8 mouse cellular contexts compared by ENCODE assay signal in genomic region chr3:102715066-102715584, GRCm38 (mm10). TPM values are rescaled to one million over a fixed set of nuclear protein-coding genes. Genes with fewer than 3 reads are reported as not detected.
DNase-seq lines count a peak whose midpoint lies in the region; ATAC-seq and TF ChIP-seq lines count a peak whose summit lies in the region.

No protein-coding gene starts in this region.

- ATAC-seq in G1E (ENCODE audit: extremely low read depth, insufficient number of reproducible peaks, low FRiP score, poor library complexity, severe bottlenecking): no peak
- ATAC-seq in forebrain, embryonic 15.5 days (replicated peaks): peak; percentile 74
- peak; percentile 80 for ATAC-seq in lung, embryonic 16.5 days (ENCODE audit: low read depth)

- H3K36me3 ChIP-seq in G1E (replicated peaks): no peaks in the 10 kb centered on the region
- no peaks in the 10 kb centered on the region for H3K36me3 ChIP-seq in forebrain, embryonic 15.5 days
- no peaks in the 10 kb centered on the region for H3K36me3 ChIP-seq in lung, embryonic 16.5 days (ENCODE audit: control insufficient read depth, insufficient read depth, low read length)

- DNase-seq in G1E (ENCODE audit: low spot score): peak; percentile 22
- peak; percentile 60 for DNase-seq in cerebellum, adult 11 months
- peak; percentile 29 for DNase-seq in heart, postnatal 25 days (ENCODE audit: low spot score)
- DNase-seq in layer of hippocampus, adult 2 months (ENCODE audit: low spot score in 2 of 2): peak; percentile 63 to 83
- DNase-seq in ovary, adult 18-20 months (ENCODE audit: low spot score): peak; percentile 30
- peak; percentile 93 for DNase-seq in thymus, postnatal 0 days (ENCODE audit: low spot score)

- peaks cover 2% of the 10 kb centered on the region for H3K27me3 ChIP-seq in G1E (ENCODE audit: insufficient read depth, low read length)
- H3K27me3 ChIP-seq in forebrain, embryonic 15.5 days: no peaks in the 10 kb centered on the region
- no peaks in the 10 kb centered on the region for H3K27me3 ChIP-seq in lung, embryonic 16.5 days (ENCODE audit: control insufficient read depth, insufficient read depth, low read depth, low read length)

- no peaks in the 10 kb centered on the region for H3K4me1 ChIP-seq in G1E (ENCODE audit: insufficient read depth, low read depth, low read length)
- no peaks in the 10 kb centered on the region for H3K4me1 ChIP-seq in forebrain, embryonic 15.5 days
- no peaks in the 10 kb centered on the region; the same call in 1 of the 2 replicates for H3K4me1 ChIP-seq in lung, embryonic 16.5 days (replicated peaks; ENCODE audit: control insufficient read depth, insufficient read depth, low read length)

- H3K9me3 ChIP-seq in G1E (replicated peaks): no peaks in the 10 kb centered on the region
- no peaks in the 10 kb centered on the region for H3K9me3 ChIP-seq in forebrain, embryonic 15.5 days
- no peaks in the 10 kb centered on the region for H3K9me3 ChIP-seq in lung, embryonic 16.5 days (ENCODE audit: control insufficient read depth, low read length)

- TF ChIP-seq CTCF in G1E (IDR thresholded peaks at IDR 0.05; ENCODE audit: low read depth, low read length): no peak
- peak; percentile 95 for TF ChIP-seq CTCF in layer of hippocampus, adult 2 months (conservative IDR thresholded peaks at IDR 0.05)

- no peak overlapping the region for H3K27ac ChIP-seq in forebrain, embryonic 15.5 days (replicated peaks)
- peak overlapping the region; percentile 55; the same call in 1 of the 2 replicates for H3K27ac ChIP-seq in layer of hippocampus, adult 2 months
- H3K27ac ChIP-seq in lung, embryonic 16.5 days (ENCODE audit: low read length): peak overlapping the region; percentile 60

- H3K9ac ChIP-seq in forebrain, embryonic 15.5 days (replicated peaks): no peak overlapping the region
- H3K9ac ChIP-seq in lung, embryonic 16.5 days (ENCODE audit: low read length): peak overlapping the region; percentile 58

- H3K4me3 ChIP-seq in G1E (ENCODE audit: low read depth, low read length): no peak overlapping the region
- H3K4me3 ChIP-seq in forebrain, embryonic 15.5 days: no peak overlapping the region
- H3K4me3 ChIP-seq in layer of hippocampus, adult 2 months: peak overlapping the region; percentile 39
- H3K4me3 ChIP-seq in lung, embryonic 16.5 days (ENCODE audit: low read length): peak overlapping the region; percentile 40

- intact Hi-C loops in heart, postnatal 25 days (cut with DNase I): loop anchor here (1.0 to 5.0 kb wide), 3 partner anchors 47 to 452 kb away; no protein-coding TSS in a partner anchor

- WGBS in forebrain, embryonic 15.5 days: 37% methylated on average over 11 of the region's 11 CpGs
- WGBS in lung, embryonic 16.5 days: 13% methylated on average over 11 of the region's 11 CpGs

- no peak overlapping the region; the same call in 1 of the 2 replicates for H3K4me2 ChIP-seq in forebrain, embryonic 15.5 days (replicated peaks)
- peak overlapping the region; percentile 61 for H3K4me2 ChIP-seq in lung, embryonic 16.5 days (ENCODE audit: low read depth, low read length)

RNA-seq across cellular contexts. Expression of gene Tspan2, which starts 19.2 kb away (rescaled TPM):
- total RNA-seq in G1E (2014; fragmentation: Nextera tagmentation) (not detected in 2 replicates), G1E (2017) (0.11 and 0.12 TPM in 2 replicates)
- not detected in 2 replicates for polyA plus RNA-seq in G1E (2012)
- polyA plus RNA-seq in forebrain, embryonic 15.5 days (2015; fragmentation: Nextera tagmentation; extraction: Ambion mirVana): 6.7 and 7.5 TPM in 2 replicates
- 10 to 100 TPM; 12.7 to 15.0 TPM for total RNA-seq in heart, postnatal 25 days (2021)
- 10 to 100 TPM; 70.5 to 76.2 TPM for total RNA-seq in layer of hippocampus, adult 2 months (2021)
- 17.7 and 17.9 TPM in 2 replicates for polyA plus RNA-seq in lung, embryonic 16.5 days (2015; fragmentation: Nextera tagmentation; extraction: Ambion mirVana)
- polyA plus RNA-seq in thymus, postnatal 0 days (2015; fragmentation: Nextera tagmentation; extraction: Ambion mirVana): 11.3 and 12.4 TPM in 2 replicates

Comparison
In these comparisons a context has a peak if more than half of its experiments do, and no peak if none do; other contexts are left out.
1. DNase-seq: peak in every context shown above with its lines; median percentile 93 in thymus, postnatal 0 days; 73 in layer of hippocampus, adult 2 months; 60 in cerebellum, adult 11 months; 30 in ovary, adult 18-20 months; 29 in heart, postnatal 25 days; 22 in G1E.
2. H3K4me3 ChIP-seq: peak in layer of hippocampus, adult 2 months (single experiment) and lung, embryonic 16.5 days (single experiment); none in G1E (single experiment) and forebrain, embryonic 15.5 days (single experiment).